Mouse (Mus musculus) forebrain, embryonic 15.5 days (tissue): ENCODE results near the gene Smg6. TPM values are rescaled to one million over a fixed set of nuclear protein-coding genes. Genes with fewer than 3 reads are reported as not detected.

Source experiments
- ATAC-seq: fragments of 200-750 bp; cut with Nextera tagmentation; replicated peaks from 2 replicates; pipeline ENCODE4 v1.8.0; 2017; ENCODE audit warnings: mild to moderate bottlenecking, moderate TSS enrichment, moderate library complexity
- H3K27ac ChIP-seq: fragments of 300-500 bp; sonication (generic); replicated peaks from 2 replicates; pipeline ENCODE4 v1.5.1; 2015; ENCODE audit warnings: mild to moderate bottlenecking, inconsistent platforms
- H3K27me3 ChIP-seq: fragments of 300-500 bp; sonication (generic); 2 replicates; pipeline ENCODE4 v1.6.1; 2015; ENCODE audit warnings: inconsistent platforms
- H3K36me3 ChIP-seq: fragments of 300-500 bp; sonication (generic); 2 replicates; pipeline ENCODE4 v1.6.1; 2015; ENCODE audit warnings: mild to moderate bottlenecking, inconsistent platforms
- H3K4me1 ChIP-seq: fragments of 300-500 bp; sonication (generic); 2 replicates; pipeline ENCODE4 v1.6.1; 2015; ENCODE audit warnings: inconsistent platforms
- H3K4me2 ChIP-seq: fragments of 300-500 bp; sonication (generic); replicated peaks from 2 replicates; pipeline ENCODE4 v1.6.1; 2015; ENCODE audit warnings: mild to moderate bottlenecking, inconsistent platforms
- H3K4me3 ChIP-seq: fragments of 300-500 bp; sonication (generic); 2 replicates; pipeline ENCODE4 v1.5.1; 2015; ENCODE audit warnings: mild to moderate bottlenecking, inconsistent platforms
- H3K9ac ChIP-seq: fragments of 300-500 bp; sonication (generic); replicated peaks from 2 replicates; pipeline ENCODE4 v1.6.1; 2015; ENCODE audit warnings: mild to moderate bottlenecking, inconsistent platforms
- H3K9me3 ChIP-seq: fragments of 300-500 bp; sonication (generic); 2 replicates; pipeline ENCODE4 v1.6.1; 2016; ENCODE audit warnings: inconsistent platforms
- WGBS: fragments of 180-500 bp; shearing (Covaris S2); methylation state at CpG from one replicate; pipeline ENCODE4 v1.1.7; 2015; ENCODE audit warnings: mixed read lengths; 5-methylcytosine and 5-hydroxymethylcytosine counted together
- polyA plus RNA-seq: library from polyadenylated mRNA; unstranded; fragments of >200 nt; fragmentation: Nextera tagmentation; extraction: Ambion mirVana; gene quantifications from 2 replicates; pipeline ENCODE4 v1.2.1, GENCODE M21; 2015

The Smg6 gene
- polyA plus RNA-seq, 1 experiment from 2014 or later = 18.4 TPM

GRCm38 (mm10) chr11:75054184-75054877 lies 128.7 kb downstream of the Smg6 start:
- peaks cover 17% of the 10 kb centered on the region for H3K4me1 ChIP-seq
- ATAC-seq = no peak
- 78% methylated on average over 5 of the region's 5 CpGs for WGBS
- peak overlapping the region; percentile 63 for H3K27ac ChIP-seq
- 0 out of 2 replicates have a peak, but pooled peaks cover 13% of the 10 kb centered on the region for H3K36me3 ChIP-seq
- no peak overlapping the region for H3K4me3 ChIP-seq
- H3K9ac ChIP-seq = no peak overlapping the region
- H3K27me3 ChIP-seq = no peaks in the 10 kb centered on the region
- H3K4me2 ChIP-seq = no peak overlapping the region
- H3K9me3 ChIP-seq = no peaks in the 10 kb centered on the region

GRCm38 (mm10) chr11:75054878-75055214 lies 129.2 kb downstream of the Smg6 start:
- H3K36me3 ChIP-seq = peaks cover 8% of the 10 kb centered on the region; the same call in 1 of the 2 replicates
- ATAC-seq = no peak
- WGBS = 88% methylated on average over 3 of the region's 3 CpGs
- H3K9ac ChIP-seq = no peak overlapping the region
- H3K4me3 ChIP-seq = no peak overlapping the region
- no peaks in the 10 kb centered on the region for H3K9me3 ChIP-seq
- peaks cover 17% of the 10 kb centered on the region for H3K4me1 ChIP-seq
- H3K27ac ChIP-seq = peak overlapping the region; percentile 63
- H3K4me2 ChIP-seq = no peak overlapping the region
- no peaks in the 10 kb centered on the region for H3K27me3 ChIP-seq

- Histone ChIP-seq H3K4me2 (no peak overlapping the region), H3K9ac (no peak overlapping the region), H3K4me3 (no peak overlapping the region), H3K9me3 (no peaks in the 10 kb centered on the region), H3K27me3 (no peaks in the 10 kb centered on the region), H3K4me1 (no peaks in the 10 kb centered on the region), H3K27ac (no peak overlapping the region), H3K36me3 (peaks cover 5% of the 10 kb centered on the region; the same call in 1 of the 2 replicates)
- WGBS = 95% methylated on average over 6 of the region's 6 CpGs
- no peak for ATAC-seq
Measured at GRCm38 (mm10) chr11:75062650-75063049, 137.0 kb downstream of the Smg6 start.

GRCm38 (mm10) chr11:75064266-75064665 lies 138.6 kb downstream of the Smg6 start:
- no peak for ATAC-seq
- Histone ChIP-seq H3K4me1 (no peaks in the 10 kb centered on the region), H3K4me3 (no peak overlapping the region), H3K4me2 (no peak overlapping the region), H3K27me3 (no peaks in the 10 kb centered on the region), H3K36me3 (no peaks in the 10 kb centered on the region; the same call in 1 of the 2 replicates), H3K9ac (no peak overlapping the region), H3K27ac (no peak overlapping the region), H3K9me3 (no peaks in the 10 kb centered on the region)
- WGBS = 92% methylated on average over 1 of the region's 1 CpGs

GRCm38 (mm10) chr11:75071352-75071751 lies 145.7 kb downstream of the Smg6 start:
- 82% methylated on average over 3 of the region's 3 CpGs for WGBS
- Histone ChIP-seq H3K36me3 (no peaks in the 10 kb centered on the region), H3K4me1 (no peaks in the 10 kb centered on the region), H3K4me3 (no peak overlapping the region), H3K27ac (no peak overlapping the region), H3K4me2 (no peak overlapping the region), H3K9ac (no peak overlapping the region), H3K9me3 (no peaks in the 10 kb centered on the region), H3K27me3 (no peaks in the 10 kb centered on the region)
- ATAC-seq = no peak

DNA sequence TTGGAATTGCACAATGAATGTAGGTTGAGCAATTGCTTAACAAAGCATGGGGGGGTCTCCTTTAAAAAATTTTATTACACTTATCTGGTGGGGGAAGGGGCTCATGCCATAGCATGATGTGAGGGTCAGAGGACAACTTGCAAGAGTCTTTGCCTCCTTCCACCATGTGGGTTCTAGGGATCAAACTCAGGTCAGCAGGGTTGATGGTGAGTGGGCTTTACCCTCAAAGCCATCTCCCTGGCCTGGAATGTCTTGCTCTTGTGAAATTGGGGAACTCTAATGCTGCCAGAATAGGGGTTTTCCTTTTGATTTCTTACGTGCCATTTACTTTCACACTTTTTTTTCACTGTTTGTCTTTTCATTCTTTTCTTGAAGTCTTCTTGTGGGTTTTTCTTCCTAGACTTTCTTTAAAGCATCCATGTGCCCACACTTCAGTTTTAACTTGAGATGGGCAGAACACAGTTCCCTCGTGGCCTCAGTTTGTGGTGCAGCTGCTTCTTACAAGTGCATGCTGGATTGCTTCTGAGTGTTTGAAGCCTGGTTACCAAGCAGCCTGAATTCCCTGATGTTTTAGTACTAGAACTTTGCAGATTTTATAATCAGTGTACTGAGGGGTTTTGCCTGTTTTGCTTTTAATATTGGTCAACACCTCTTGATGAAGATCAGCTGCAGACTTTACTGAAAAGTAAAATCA lies 147.5 kb downstream of the Smg6 start:
- H3K36me3 ChIP-seq = no peaks in the 10 kb centered on the region
- H3K9me3 ChIP-seq = no peaks in the 10 kb centered on the region
- H3K4me3 ChIP-seq = no peak overlapping the region
- no peak overlapping the region for H3K9ac ChIP-seq
- WGBS = 71% methylated on average over 2 of the region's 2 CpGs
- no peaks in the 10 kb centered on the region for H3K27me3 ChIP-seq
- H3K4me1 ChIP-seq = peaks cover 3% of the 10 kb centered on the region; the same call in 1 of the 2 replicates
- no peak for ATAC-seq
- no peak overlapping the region for H3K27ac ChIP-seq
- H3K4me2 ChIP-seq = no peak overlapping the region

GRCm38 (mm10) chr11:75073696-75074095 lies 148.1 kb downstream of the Smg6 start:
- Histone ChIP-seq H3K4me1 (peaks cover 3% of the 10 kb centered on the region; the same call in 1 of the 2 replicates), H3K27me3 (no peaks in the 10 kb centered on the region), H3K4me3 (no peak overlapping the region), H3K9ac (no peak overlapping the region), H3K36me3 (no peaks in the 10 kb centered on the region), H3K4me2 (no peak overlapping the region), H3K9me3 (no peaks in the 10 kb centered on the region), H3K27ac (no peak overlapping the region)
- 100% methylated on average over 2 of the region's 2 CpGs for WGBS
- ATAC-seq = no peak

DNA sequence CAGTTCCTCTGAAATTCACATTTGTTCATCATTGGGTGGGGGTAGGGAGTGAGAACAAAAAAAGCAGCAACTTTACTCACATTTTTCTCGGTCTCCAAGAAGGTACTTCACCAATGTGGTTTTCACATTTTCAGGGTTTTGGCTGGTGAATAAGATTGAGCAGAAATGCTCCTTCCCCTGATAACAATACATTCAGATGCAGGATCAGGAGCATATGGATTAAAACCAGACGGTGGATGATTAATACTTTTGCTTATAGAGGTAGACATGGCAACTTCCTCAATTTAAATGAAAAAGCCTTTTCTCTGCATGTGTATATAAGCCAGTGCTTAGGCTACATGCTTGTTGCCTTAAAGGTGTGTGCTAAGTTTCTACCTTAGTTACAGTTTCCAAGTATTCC lies 148.9 kb downstream of the Smg6 start:
- Histone ChIP-seq H3K9ac (no peak overlapping the region), H3K9me3 (no peaks in the 10 kb centered on the region), H3K4me2 (no peak overlapping the region), H3K27ac (no peak overlapping the region), H3K4me3 (no peak overlapping the region), H3K36me3 (no peaks in the 10 kb centered on the region), H3K27me3 (no peaks in the 10 kb centered on the region), H3K4me1 (peaks cover 3% of the 10 kb centered on the region; the same call in 1 of the 2 replicates)
- 73% methylated on average over 2 of the region's 2 CpGs for WGBS
- no peak for ATAC-seq

DNA sequence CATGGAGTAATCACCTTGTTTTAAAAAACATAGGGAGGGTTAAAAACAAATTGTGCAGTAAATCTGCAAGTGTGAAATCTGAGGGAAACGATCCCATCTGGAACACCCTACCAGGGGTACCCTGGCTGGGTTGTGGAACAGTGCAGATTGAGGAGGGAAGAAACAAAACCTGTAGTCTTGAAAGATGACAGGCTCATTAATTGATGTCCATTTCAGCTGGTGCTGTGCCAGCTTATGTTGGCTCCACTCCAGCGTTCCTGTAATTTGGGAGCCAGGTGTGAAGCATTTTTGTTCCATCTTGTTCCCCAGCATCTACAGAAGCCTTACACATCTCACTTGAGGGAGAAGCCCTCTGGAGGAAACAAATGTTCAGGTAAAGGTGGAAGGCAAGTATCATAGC lies 153.0 kb downstream of the Smg6 start:
- H3K27me3 ChIP-seq = no peaks in the 10 kb centered on the region
- no peak for ATAC-seq
- H3K9me3 ChIP-seq = no peaks in the 10 kb centered on the region
- WGBS = 63% methylated on average over 2 of the region's 2 CpGs
- H3K36me3 ChIP-seq = no peaks in the 10 kb centered on the region
- no peak overlapping the region for H3K9ac ChIP-seq
- H3K4me3 ChIP-seq = no peak overlapping the region
- H3K27ac ChIP-seq = no peak overlapping the region
- peaks cover 3% of the 10 kb centered on the region; the same call in 1 of the 2 replicates for H3K4me1 ChIP-seq
- no peak overlapping the region for H3K4me2 ChIP-seq

DNA sequence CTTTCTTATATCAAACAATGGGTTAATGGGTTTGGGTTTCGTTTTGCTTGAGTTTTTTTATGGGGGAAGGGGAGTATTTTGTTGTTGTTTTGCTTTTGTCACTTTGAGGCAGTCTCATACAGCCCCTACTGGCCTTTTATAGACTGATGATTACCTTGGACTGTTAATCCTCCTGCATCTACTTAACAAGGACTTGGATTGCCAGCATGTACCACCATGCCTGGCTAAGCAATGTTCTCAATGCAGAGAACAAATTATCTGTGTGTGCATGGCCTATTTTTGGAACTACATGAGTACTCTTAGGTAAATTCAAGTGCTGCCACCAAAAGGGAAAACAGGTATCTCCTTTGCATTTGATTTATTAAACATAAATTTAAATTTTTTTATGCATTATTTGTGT lies 157.4 kb downstream of the Smg6 start:
- H3K36me3 ChIP-seq = no peaks in the 10 kb centered on the region
- no peak for ATAC-seq
- no peak overlapping the region for H3K4me3 ChIP-seq
- H3K27ac ChIP-seq = no peak overlapping the region
- no peak overlapping the region for H3K9ac ChIP-seq
- no peak overlapping the region for H3K4me2 ChIP-seq
- no peaks in the 10 kb centered on the region for H3K27me3 ChIP-seq
- no peaks in the 10 kb centered on the region for H3K9me3 ChIP-seq
- H3K4me1 ChIP-seq = no peaks in the 10 kb centered on the region
- 64% methylated on average over 1 of the region's 1 CpGs for WGBS

- Histone ChIP-seq H3K36me3 (no peaks in the 10 kb centered on the region), H3K4me3 (no peak overlapping the region), H3K4me2 (no peak overlapping the region), H3K9me3 (no peaks in the 10 kb centered on the region), H3K27ac (no peak overlapping the region), H3K4me1 (no peaks in the 10 kb centered on the region), H3K9ac (no peak overlapping the region), H3K27me3 (no peaks in the 10 kb centered on the region)
- no peak for ATAC-seq
- WGBS = 81% methylated on average over 3 of the region's 3 CpGs
Measured at GRCm38 (mm10) chr11:75092159-75092558, 166.5 kb downstream of the Smg6 start.

GRCm38 (mm10) chr11:75092656-75093055 lies 167.0 kb downstream of the Smg6 start:
- 81% methylated on average over 5 of the region's 5 CpGs for WGBS
- Histone ChIP-seq H3K27me3 (no peaks in the 10 kb centered on the region), H3K4me2 (no peak overlapping the region), H3K4me3 (no peak overlapping the region), H3K4me1 (no peaks in the 10 kb centered on the region), H3K27ac (no peak overlapping the region), H3K9me3 (no peaks in the 10 kb centered on the region), H3K9ac (no peak overlapping the region), H3K36me3 (peaks cover 1% of the 10 kb centered on the region; the same call in 1 of the 2 replicates)
- ATAC-seq = no peak
